Mouse (Mus musculus) urinary bladder, postnatal 25 days (tissue): ENCODE measurements at regions not wholly inside any gene's neighbourhood (a gene's known extent, or its start where the extent isn't known, plus 50 kb on each side); places are given as distances from the start of the nearest gene placed in this dataset.
A peak's percentile ranks its signal among the peaks of the same experiment; 100 is the strongest.
"Not testable (repeated sequence)": the region's sequence is repeated elsewhere in the genome, so short reads cannot be mapped to it uniquely, and the experiment has no call there.

Experiments used
- DNase-seq: peaks from one replicate; pipeline ENCODE4 v3.0.0; 2022; ENCODE audit warnings: low spot score

DNA sequence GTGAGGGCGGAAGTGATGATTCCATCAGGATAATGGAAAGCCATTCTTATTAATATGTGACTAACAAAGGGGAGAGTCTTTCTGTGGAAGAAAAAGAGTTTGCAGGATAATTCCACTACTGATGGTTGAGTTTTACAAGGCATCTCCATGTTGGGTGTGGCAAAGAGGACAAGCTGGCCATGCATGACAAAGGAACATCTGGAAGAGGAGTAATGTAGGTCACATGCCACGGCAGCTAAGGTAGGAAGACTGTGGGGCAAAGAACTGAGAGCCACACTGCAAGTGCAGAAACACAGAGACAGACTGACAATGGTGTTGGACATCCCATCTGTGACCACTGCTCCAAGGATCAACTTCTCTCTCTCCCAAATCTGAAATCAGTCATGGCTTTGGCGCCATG lies 196.4 kb upstream of the Gdi2 start:
- DNase-seq, result no peak

DNA sequence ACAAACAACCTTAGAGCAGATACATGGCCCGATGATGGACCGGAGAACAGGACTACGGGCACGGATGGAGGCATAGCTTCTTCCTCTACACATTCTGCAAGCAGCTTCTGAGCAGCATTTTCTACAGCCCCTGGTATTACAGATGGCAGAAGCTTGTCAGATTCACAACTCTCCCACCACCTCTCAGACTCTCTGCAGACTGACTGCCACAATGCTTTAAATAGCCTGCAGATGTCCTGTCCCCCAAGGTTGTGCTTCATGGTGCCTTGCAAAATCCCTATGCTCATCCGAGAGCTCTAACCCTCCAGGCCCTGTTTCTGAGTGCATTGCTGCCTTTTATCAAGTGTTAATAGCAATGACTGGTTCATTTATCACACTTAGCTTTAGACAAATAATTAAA lies 194.3 kb upstream of the Gdi2 start:
- no peak for DNase-seq

DNA sequence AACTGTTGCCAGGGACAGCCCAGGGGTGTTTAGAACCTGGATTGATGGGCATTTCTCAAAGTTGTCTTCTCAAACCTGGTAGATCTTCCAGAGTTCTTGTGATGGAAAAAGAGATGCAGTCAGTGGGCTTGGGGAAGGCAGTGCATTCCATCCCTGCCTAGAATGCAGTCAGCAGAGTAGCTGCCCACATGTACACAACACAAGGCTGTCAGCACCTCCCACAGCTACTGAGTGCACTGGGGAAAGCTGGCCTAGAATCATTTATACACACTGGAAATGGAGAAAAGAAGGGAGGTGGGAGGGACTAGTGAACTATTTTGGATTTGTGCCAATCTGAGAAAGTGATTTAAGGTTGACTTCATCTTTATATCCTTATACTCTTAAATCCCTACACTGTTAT lies 183.0 kb upstream of the Gdi2 start:
- not testable (repeated sequence) for DNase-seq

DNA sequence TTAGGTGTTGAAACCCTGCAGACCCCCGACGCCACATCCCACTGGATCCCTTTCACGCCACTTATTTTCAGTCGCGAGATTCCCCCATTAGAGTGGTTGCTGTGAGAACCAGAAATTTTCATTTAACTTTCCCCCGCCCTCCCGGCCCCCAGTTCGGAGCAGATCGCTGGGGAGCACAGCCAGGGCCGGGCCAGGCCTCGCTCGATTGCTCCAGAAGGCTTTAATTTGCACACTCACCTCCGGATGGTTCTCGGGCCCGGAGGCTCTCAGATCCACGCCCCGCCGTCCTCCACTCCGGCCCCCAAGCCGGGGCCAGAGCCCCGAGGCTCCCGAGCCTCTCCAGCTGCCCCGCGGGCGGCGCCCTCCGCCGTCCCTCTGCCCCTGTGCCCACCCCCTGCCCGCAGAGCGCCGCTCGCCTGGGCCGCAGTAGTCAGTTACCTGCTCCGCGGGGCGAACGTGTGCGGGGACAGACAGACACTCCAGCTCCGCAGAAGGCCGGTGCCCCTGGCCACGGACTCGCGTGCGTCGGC lies 179.7 kb upstream of the Gdi2 start:
- DNase-seq, result peak; percentile 4

DNA sequence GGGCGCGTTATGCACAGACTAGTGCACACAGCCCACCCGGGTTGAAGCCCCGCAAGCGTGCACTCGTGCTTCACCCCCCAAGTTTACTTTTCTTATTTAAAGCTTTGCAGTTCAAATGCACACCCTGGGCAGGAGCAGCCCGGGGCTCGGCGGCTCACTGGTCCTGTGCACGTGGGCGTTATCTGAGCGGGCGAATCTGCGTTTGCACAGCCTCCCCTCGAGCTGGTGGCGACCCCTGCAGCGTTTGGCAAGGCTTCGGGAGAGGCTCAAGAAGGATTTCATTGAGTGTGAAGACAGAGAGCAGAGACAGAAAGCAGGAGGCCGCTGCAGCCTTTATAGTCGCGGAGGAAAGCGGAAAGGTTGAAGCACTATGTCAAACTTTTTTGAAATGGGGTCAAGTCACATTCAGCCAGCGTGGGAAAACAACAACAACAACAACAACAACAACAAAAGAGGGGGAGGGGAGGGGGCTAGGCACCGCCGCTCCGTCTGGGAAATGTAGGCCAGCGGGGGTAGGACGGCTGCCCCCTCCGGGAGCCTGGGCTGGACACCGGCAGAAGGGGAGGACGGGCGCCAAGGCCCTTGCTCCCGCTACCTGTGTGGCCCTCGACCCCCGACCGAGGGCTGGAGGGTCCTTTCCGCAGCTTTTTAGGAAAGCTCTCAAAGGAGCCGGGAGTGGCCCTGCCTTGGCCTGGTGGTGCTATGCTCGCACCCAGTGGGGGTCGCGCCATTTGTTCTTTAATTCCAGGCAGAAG lies 178.7 kb upstream of the Gdi2 start:
- DNase-seq, result no peak

DNA sequence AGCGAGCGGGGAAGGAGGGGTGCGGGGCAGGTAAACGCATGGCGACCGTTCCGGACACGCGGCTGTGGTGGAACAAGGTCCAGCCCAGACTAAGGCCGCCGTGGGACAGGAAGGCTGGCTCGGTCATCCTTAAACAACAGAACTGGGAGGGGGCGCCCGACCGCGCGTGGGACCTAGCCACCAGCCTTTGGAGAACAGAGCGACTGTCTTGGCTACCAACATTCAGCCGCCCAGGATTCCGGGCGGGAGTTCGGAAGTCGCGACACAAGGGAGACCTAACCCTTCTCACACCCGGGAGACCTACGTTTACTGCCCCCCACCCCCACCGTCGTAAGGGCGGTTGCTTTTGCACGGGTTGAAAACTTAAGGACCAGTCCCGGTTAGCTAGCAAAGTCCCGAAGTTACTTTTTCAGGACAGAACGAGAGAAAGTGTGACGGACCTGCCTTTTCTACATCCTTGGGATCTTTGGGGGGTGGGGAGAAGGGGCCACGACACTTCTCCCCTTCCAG lies 178.1 kb upstream of the Gdi2 start:
- peak; percentile 25 for DNase-seq

DNA sequence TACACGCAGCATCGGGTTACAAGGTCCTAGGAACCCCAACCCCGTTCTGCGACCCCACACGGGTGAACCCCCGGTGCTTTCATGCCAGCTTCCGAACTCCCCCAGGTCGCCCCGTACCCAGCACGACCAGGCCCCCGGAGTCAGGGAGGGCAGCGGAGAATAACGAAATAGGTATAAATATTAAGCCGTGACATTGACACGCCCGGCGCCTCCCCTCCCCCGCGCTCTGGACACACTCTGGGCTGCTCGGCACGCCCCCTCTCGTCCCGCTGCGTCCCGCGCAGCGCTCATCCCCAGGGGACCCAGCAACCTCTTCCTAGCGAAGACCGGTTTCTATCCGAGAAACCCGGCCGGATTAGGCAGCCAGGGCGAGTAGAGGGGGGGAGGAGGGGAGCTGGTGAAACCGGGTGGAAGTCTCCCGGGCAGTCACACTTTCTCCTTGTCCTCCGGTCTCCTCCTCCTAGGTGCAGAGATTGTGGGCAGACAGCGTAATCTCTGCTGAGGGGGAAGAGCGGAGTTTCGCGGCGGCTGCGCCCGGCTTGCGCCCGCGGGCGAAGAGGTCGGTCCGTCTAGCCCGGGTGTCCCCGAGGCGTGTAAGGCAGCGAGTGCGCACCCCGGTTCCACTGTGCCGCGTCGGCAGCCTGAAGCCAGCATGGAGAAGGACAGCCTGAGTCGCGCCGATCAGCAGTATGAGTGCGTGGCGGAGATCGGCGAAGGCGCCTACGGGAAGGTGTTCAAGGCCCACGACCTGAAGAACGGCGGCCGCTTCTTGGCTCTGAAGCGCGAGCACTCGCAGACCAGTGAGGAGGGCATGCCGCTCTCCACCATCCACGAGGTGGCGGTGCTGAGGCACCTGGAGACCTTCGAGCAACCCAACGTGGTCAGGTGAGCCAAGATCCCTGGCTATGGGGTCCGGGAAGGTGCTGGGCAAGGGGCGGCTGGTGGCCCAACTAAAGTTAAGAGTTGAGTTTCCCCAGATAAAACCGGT lies 177.1 kb upstream of the Gdi2 start:
- DNase-seq, result peak; percentile 44

DNA sequence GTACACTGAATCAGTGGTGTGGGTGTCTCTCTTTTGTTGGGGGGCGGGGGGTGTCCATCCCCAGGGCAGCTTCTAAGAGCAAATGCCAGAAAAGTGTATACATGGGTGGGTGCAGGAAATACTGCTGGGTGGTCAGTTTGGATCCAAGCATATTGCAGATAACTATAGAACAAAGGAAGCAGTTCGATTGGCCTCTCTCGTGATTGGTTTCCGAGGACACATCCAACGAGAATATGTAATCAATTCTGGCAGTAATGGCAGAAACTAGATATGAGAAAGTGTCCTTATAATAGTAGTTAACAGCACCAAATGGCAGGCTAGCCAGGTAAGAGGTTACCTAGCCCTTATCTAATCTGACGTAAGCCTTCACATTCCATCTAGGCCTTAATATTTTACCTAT lies 165.2 kb upstream of the Gdi2 start:
- DNase-seq, result no peak

DNA sequence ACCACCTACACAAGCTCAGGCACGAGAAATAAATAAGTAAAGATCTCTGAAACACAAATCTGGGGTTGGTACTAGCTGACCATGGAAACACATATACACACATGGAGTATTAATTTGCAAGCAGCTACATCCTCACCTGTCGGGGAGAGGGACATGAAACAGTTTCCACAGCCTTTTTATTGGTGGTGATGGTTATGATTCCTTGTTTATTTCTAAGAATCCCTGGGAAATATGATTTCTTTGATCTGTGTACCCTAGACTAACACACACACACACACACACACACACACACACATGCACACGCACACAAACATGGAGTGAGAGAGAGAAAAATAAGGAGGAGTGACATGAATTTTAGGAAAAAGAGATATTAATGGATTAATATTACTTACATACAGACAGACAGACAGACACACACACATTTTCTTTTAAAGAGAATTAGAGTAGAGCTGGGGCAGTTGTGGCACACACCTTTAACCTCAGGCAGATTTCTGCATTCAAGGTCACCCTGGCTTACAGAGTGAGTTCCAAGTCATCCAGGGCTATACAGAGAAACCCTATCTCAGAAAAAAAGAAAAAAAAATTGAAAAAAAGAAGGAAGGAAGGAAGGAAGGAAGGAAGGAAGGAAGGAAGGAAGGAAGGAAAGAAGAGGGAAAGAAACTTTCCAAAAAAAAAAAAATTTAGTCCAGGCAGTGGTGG lies 164.2 kb upstream of the Gdi2 start:
- not testable (repeated sequence) for DNase-seq

DNA sequence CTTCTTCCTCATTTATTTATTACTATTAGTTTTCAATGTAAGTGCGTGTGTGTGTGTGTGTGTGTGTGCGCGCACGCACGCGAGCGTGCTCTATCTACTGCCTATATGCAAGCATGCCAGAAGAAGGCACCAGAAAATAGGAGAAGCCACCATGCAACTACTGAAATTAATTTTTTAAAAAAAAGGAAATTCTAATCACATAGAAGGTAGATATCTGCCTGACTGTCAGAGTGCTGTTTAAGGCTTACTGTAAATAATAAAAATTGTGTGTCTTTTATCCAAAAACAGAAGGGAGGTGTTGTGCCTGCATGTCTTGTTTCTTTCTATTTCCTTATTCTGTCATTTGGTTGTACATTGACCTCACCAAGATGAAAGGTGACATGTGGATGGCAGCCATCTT lies 163.1 kb upstream of the Gdi2 start:
- no peak for DNase-seq

DNA sequence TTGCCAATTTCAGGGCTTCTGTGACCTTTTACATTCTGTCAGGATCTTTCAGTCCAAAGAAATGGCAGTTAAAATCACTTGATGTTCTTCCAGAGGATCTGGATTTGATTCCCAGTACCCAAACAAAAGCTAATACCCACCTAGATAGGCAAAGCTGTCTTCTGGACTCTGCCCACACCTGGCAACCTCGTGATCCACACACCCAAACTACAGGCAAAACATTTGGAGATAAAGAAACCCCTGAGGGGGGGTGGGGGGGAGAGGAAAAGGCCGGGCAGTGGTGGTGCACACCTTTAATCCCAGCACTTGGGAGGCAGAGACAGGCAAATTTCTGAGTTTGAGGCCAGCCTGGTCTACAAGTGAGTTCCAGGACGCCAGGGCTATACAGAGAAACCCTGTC lies 160.1 kb upstream of the Gdi2 start:
- not testable (repeated sequence) for DNase-seq

DNA sequence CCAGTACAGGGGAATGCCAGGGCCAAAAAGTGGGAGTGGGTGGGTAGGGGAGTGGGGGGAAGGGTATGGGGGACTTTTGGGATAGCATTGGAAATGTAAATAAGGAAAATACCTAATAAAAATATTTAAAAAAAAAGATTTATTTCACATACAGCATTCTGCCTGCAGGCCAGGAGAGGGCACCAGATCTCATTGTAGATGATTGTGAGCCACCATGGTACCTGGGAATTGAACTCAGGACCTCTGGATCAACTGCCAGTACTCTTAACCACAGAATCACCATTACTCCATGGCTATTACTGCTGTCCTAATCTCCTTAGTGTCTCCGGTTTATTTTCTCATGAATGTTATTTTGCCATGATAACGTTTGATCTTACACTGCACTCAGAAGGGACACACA lies 132.1 kb upstream of the Gdi2 start:
- not testable (repeated sequence) for DNase-seq

DNA sequence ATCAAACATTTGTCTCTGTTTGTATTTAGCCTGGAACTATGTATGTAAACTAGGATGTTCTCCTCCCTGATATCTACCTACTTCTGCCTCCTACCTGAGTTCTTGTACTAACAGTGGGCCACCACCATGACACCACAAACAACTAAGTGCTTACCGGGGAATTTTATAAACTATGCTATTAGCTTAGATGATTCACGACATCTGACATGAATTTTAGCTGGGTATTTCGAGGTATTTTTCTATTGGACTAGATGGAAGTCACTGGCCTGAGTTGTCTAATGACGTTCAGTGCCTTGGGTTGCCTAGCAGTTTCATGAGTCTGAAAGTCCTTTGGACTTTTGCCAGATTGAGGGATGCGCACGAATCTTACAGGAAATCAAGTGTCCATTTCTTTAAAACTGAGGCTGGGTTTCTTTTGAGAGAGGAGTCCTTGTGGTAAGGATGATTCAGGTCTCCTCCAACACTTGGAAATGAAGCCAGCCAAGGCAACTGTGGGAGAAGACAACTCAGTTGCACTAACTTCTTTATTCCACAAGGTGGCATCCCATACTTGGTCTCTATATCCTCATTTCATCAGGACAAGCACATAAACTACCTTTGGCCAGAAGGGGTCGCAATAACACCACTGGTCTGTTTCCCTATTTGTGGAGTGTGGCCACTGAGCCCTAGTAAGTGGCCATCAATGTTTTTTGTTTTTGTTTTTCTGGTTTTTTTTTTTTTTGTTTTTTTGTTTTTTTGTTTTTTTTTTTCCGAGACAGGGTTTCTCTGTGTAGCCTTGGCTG lies 131.4 kb upstream of the Gdi2 start:
- DNase-seq, result peak; percentile 53

DNA sequence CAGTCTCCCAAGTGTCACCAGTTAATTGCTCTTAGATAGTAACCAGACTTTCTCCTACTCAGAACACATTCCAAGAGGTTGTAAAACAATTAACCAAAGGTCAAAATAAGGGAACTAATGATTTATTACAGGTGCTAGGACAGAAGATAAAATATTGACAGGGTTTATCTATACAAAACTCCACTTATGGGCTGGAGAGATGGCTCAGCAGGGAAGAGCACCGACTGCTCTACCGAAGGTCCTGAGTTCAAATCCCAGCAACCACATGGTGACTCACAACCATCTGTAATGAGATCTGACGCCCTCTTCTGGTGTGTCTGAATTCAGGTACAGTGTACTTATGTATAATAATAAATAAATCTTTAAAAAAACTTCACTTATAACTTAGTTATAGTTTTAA lies 127.6 kb upstream of the Gdi2 start:
- not testable (repeated sequence) for DNase-seq

DNA sequence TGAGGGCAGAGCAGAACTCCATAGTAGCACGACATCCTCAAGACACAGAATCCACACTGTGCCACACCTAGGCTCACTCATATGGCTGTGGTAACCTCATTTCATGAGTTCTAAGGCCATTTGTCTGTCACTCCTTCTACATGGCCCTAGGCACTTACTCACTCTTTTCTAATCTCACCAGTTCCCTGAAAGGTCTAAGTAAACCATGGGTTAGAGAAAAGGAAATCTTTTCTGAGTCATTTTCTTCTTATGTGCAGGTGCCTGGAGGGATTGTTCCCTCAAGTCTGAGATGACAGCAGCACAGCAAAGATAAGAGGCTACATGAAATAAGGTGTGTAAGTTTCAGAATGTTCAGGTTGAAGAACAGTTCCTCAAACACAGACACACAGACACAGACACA lies 120.8 kb upstream of the Gdi2 start:
- DNase-seq, result no peak

DNA sequence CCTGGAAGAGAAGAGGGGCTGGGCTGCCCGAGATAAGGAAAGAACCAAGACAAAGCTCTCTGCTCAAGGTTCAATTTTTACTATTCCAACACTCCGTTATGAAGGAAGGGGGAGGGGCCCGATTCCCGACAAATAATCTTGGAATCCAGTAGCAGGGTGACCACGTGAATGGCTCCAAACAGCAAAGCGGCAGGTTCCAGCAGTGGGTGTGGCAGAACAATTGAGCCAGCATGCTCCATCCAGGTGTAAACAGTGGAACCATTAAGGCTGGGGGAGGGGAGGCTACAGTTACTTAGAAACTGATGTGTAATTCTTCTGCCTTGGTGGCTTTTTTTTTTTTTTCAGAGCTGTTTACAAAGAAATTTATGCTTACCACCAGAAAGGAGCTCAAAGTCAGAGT lies 82.5 kb upstream of the Gdi2 start:
- DNase-seq, result not testable (repeated sequence)

DNA sequence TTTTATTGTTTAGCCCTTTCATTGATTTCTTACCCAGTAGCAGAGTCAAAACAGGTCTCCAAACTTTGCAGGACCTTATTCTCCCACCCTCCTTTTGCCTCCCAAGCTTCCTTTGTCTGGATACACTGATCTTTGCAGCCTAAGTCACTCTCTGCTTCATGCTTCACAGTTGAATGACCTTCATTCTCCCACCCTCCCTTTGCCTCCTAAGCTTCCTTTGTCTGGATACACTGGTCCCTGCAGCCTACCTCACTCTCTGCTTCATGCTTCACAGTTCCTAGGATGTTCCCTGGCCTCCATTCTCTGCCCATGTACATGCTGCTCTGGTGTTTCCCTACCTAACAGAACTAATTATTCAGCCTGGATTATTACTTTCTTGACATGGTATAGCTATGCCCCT lies 61.0 kb upstream of the Gdi2 start:
- DNase-seq, result no peak

DNA sequence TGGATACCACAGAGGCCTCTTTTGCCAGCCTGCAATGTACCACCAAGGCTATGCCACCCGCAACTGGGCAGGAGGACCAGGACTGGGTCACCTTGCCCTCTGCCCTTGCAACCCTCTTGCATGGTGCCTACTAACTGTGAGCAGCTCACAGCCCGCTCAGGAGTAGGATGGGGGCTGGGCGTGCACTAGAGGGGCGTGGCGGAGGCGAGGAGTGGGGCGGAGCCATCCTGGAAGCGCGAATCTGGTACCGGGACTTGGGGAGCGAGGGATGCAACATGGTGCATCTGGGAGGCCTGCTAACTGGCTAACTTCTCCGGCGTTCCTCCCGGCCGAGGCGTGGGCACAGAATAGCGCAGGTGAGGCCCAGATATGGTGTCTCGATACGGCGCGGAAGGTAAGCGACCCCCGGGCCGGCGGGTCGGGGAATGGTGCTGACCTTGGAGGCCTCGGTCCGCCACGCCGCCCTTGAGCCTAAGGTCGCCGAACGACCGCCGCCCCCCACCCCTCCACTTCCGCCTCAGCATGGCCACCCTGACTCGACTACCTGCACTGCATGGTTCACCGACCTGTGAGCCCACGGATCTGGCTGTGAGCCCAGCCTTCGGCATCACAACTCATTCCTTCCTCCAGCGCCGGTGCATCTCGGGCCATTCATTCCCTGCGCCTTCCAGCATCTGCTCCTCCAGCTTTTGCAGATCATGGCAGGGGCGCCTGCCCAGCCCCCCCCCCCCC lies 59.7 kb upstream of the Gdi2 start:
- peak; percentile 27 for DNase-seq
